Mouse (Mus musculus) forelimb bud, embryonic 11.5 days (tissue): ENCODE results near the gene Mrpl58.

ENCODE experiments used
- DNase-seq: peaks from one replicate; pipeline ENCODE4 v3.0.0-alpha.2; 2012; ENCODE audit warnings: low read depth, low spot score

Gene Mrpl58

GRCm38 (mm10) chr11:115457405-115457804 lies 53.9 kb downstream of the Mrpl58 start:
- DNase-seq = no peak

GRCm38 (mm10) chr11:115460976-115461375 lies 57.4 kb downstream of the Mrpl58 start:
- DNase-seq = no peak

DNA sequence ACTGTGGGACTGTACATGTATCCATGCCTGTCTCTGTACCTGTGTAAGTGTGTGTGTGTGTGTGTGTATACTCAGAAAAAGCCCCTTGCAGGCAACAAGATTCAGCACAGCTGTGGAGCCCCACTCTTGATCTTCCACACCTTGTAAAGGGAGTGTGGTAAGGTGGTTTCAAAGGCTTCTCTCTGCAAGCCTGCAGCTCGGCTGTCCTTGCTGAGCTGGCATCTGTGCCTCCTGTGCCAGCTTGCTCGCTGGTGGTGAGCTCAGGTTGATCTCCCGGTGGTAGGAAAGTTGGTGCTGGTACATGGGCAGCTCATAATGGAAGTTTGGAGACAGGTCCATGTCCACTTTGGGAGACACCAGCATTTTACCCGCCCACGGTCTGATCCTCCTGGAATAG lies 58.3 kb downstream of the Mrpl58 start:
- no peak for DNase-seq
